Comparison of ENCODE assay signal across 8 mouse cellular contexts in the genomic region with DNA sequence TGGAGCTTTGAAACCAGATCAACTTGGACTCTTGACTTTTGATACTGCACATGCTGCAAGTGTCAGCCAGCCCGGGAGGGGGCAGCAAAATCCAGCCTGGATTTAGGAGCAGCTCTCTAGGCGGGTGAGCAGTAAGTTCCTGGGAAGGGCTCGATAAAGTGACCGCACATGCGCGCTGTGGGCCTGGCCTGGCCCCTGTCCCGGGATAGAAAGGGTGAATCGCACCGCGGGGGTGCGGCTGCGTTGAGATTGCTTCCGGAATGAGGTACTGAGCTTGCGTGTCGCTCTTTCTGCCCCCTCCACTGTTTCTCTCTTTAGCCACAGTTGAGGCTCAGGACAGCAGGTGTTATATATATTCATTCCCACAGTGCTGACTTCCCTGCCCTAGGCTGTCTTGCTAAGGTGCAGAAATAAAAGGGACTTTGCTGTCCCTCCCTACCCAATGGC. TPM values are rescaled to one million over a fixed set of nuclear protein-coding genes. Genes with fewer than 3 reads are reported as not detected.
DNase-seq lines count a peak whose midpoint lies in the region; ATAC-seq and TF ChIP-seq lines count a peak whose summit lies in the region.

No protein-coding gene starts in this region.

- H3K27me3 ChIP-seq in erythroblast, embryonic 14.5 days (ENCODE audit: control insufficient read depth): no peaks in the 10 kb centered on the region
- 0 out of 2 replicates have a peak, but pooled peaks cover 2% of the 10 kb centered on the region for H3K27me3 ChIP-seq in embryonic facial prominence, embryonic 12.5 days
- H3K27me3 ChIP-seq in limb, embryonic 14.5 days (ENCODE audit: control insufficient read depth, insufficient read depth, low read length): no peaks in the 10 kb centered on the region

- no peak for ATAC-seq in erythroblast, adult 5-6 weeks (replicated peaks; ENCODE audit: low FRiP score, poor library complexity, severe bottlenecking)
- ATAC-seq in embryonic facial prominence, embryonic 12.5 days (ENCODE audit: insufficient number of reproducible peaks, insufficient read depth, low FRiP score, low TSS enrichment): peak; percentile 90
- peak; percentile 92 for ATAC-seq in limb, embryonic 14.5 days (ENCODE audit: low FRiP score, low read depth)

- TF ChIP-seq POLR2A in limb, embryonic 14.5 days (IDR thresholded peaks at IDR 0.05; ENCODE audit: borderline replicate concordance, extremely low read depth, insufficient read depth, insufficient read length): no peak

- H3K9ac ChIP-seq in embryonic facial prominence, embryonic 12.5 days: 0 out of 2 replicates have a peak overlapping the region, but pooled peaks have one; percentile 31
- no peak overlapping the region for H3K9ac ChIP-seq in limb, embryonic 14.5 days (ENCODE audit: low read depth, low read length, severe bottlenecking)

- H3K4me3 ChIP-seq in erythroblast, embryonic 14.5 days (replicated peaks): peak overlapping the region; percentile 2
- H3K4me3 ChIP-seq in embryonic facial prominence, embryonic 12.5 days: peak overlapping the region; percentile 38
- peak overlapping the region; percentile 33 for H3K4me3 ChIP-seq in limb, embryonic 14.5 days (replicated peaks; ENCODE audit: low read length)

- H3K4me2 ChIP-seq in embryonic facial prominence, embryonic 12.5 days (replicated peaks): peak overlapping the region; percentile 74
- H3K4me2 ChIP-seq in limb, embryonic 14.5 days (replicated peaks; ENCODE audit: low read depth, low read length, severe bottlenecking): peak overlapping the region; percentile 54

- peak; percentile 85 for DNase-seq in heart, adult 8-10 months (ENCODE audit: low spot score)
- DNase-seq in kidney, adult 9 months: peak; percentile 95
- DNase-seq in limb, embryonic 14.5 days (ENCODE audit: low spot score): peak; percentile 89
- peak; percentile 11 to 33 for DNase-seq in monocyte, adult 2 months (ENCODE audit: low read depth in 1 of 2, low spot score in 2 of 2)
- peak; percentile 51 for DNase-seq in spleen, postnatal 36 days (ENCODE audit: low spot score in 2 of 2)

- no peaks in the 10 kb centered on the region for H3K4me1 ChIP-seq in erythroblast, embryonic 14.5 days (ENCODE audit: control insufficient read depth)
- peaks cover 5% of the 10 kb centered on the region; the same call in 1 of the 2 replicates for H3K4me1 ChIP-seq in embryonic facial prominence, embryonic 12.5 days
- 0 out of 2 replicates have a peak, but pooled peaks cover 4% of the 10 kb centered on the region for H3K4me1 ChIP-seq in limb, embryonic 14.5 days (ENCODE audit: control insufficient read depth, insufficient read depth, low read length)

- H3K9me3 ChIP-seq in erythroblast, embryonic 14.5 days (ENCODE audit: control insufficient read depth, low read length): no peaks in the 10 kb centered on the region
- H3K9me3 ChIP-seq in embryonic facial prominence, embryonic 12.5 days: no peaks in the 10 kb centered on the region
- no peaks in the 10 kb centered on the region for H3K9me3 ChIP-seq in limb, embryonic 14.5 days (ENCODE audit: control insufficient read depth, low read length)

- WGBS in embryonic facial prominence, embryonic 12.5 days: under 1% methylated on average over 15 of the region's 15 CpGs
- WGBS in limb, embryonic 14.5 days: under 1% methylated on average over 15 of the region's 15 CpGs

- no peaks in the 10 kb centered on the region for H3K36me3 ChIP-seq in erythroblast, embryonic 14.5 days (ENCODE audit: control insufficient read depth)
- H3K36me3 ChIP-seq in embryonic facial prominence, embryonic 12.5 days: no peaks in the 10 kb centered on the region
- no peaks in the 10 kb centered on the region for H3K36me3 ChIP-seq in limb, embryonic 14.5 days (ENCODE audit: control insufficient read depth, insufficient read depth, low read length)

- no peak overlapping the region for H3K27ac ChIP-seq in embryonic facial prominence, embryonic 12.5 days
- H3K27ac ChIP-seq in limb, embryonic 14.5 days (replicated peaks; ENCODE audit: low read depth, low read length): no peak overlapping the region

RNA-seq across cellular contexts. Expression of gene Tmem14a, which starts 52.1 kb away (rescaled TPM):
- 0.06 TPM in 1 of 2 replicates, not detected in the other for polyA plus RNA-seq in erythroblast, embryonic 14.5 days (2012)
- not detected in 2 replicates for total RNA-seq in erythroblast, adult 5-6 weeks (2015; ENCODE audit: low replicate concordance)
- not detected in 2 replicates for total RNA-seq in erythroblast, adult 5-6 weeks (2017; ENCODE audit: low replicate concordance)
- 11.0 and 11.4 TPM in 2 replicates for polyA plus RNA-seq in embryonic facial prominence, embryonic 12.5 days (2016; fragmentation: Nextera tagmentation; extraction: Ambion mirVana)
- 1 to 10 TPM; 2.6 to 5.2 (median 4.2) TPM for total RNA-seq in heart, adult 8-10 months (2022)
- 9.3 and 11.4 TPM in 2 replicates for polyA plus RNA-seq in limb, embryonic 14.5 days (2012; rRNA removed)
- polyA plus RNA-seq in limb, embryonic 14.5 days (2014; fragmentation: Nextera tagmentation; extraction: Ambion mirVana): 9.5 and 10.6 TPM in 2 replicates

Comparison
In these comparisons a context has a peak if more than half of its experiments do, and no peak if none do; other contexts are left out.
1. DNase-seq: peak in every context shown above with its lines; median percentile 95 in kidney, adult 9 months; 89 in limb, embryonic 14.5 days; 85 in heart, adult 8-10 months; 51 in spleen, postnatal 36 days; 22 in monocyte, adult 2 months.